Mouse (Mus musculus) left cerebral cortex, postnatal 36 days (tissue): ENCODE data around the gene Eme2. TPM values are rescaled to one million over a fixed set of nuclear protein-coding genes. Genes with fewer than 3 reads are reported as not detected.
"Not testable (repeated sequence)": the region's sequence is repeated elsewhere in the genome, so short reads cannot be mapped to it uniquely, and the experiment has no call there.

Experiments
- DNase-seq, 2 experiments: peaks; one replicate each; pipeline ENCODE4 v3.0.0; 2021 to 2022; ENCODE audit warnings: low spot score in 2 of 2, mixed read lengths in 1 of 2
- intact Hi-C: fragments of 180-260 bp; cut with DNase I; formaldehyde crosslinking; loops from one replicate; pipeline ENCODE4 v1.15.1; 2025
- total RNA-seq, 2 experiments: library from RNA; stranded (reverse); gene quantifications; 2 replicates each; pipeline ENCODE4 v1.2.3; 2021

The Eme2 gene
- total RNA-seq, result 10 to 100 TPM; 47.4 to 60.0 TPM

GRCm38 (mm10) chr17:24894995-24895547 is at the start of gene Eme2, which contains the start of gene Mrps34:
Eme2 (minus strand) TSS chr17:24895087.
Mrps34 (plus strand) TSS chr17:24895116.
- intact Hi-C loops, result no loop called here
- DNase-seq, result peak; percentile 89

GRCm38 (mm10) chr17:24943589-24943988 is 48.7 kb upstream of the Eme2 start:
- intact Hi-C loops, DNase-seq: not testable (repeated sequence)

- DNase-seq, result peak; percentile 61 to 68
- intact Hi-C loops, result no loop called here
These were observed 48.1 kb upstream of the Eme2 start for GRCm38 (mm10) chr17:24943036-24943435.

GRCm38 (mm10) chr17:24942453-24942852 is 47.6 kb upstream of the Eme2 start:
- intact Hi-C loops, result not testable (repeated sequence)
- peak in 1 of 2 experiments; percentile 22 for DNase-seq

- intact Hi-C loops, result loop anchor here (2.0 to 5.0 kb wide), 2 partner anchors 24 to 80 kb away; partner anchors contain the start of genes Cramp1l, Ift140 and Jpt2
- no peak for DNase-seq
These were observed 42.4 kb upstream of the Eme2 start for GRCm38 (mm10) chr17:24937266-24937665.

GRCm38 (mm10) chr17:24936259-24937237 is 41.7 kb upstream of the Eme2 start, which contains the start of gene Mapk8ip3:
Mapk8ip3 (minus strand) TSS chr17:24936977.
- DNase-seq, result peak; percentile 96 to 97
- intact Hi-C loops, result loop anchor here (2.0 to 5.0 kb wide), 2 partner anchors 24 to 81 kb away; partner anchors contain the start of genes Cramp1l, Ift140 and Jpt2

GRCm38 (mm10) chr17:24935666-24936065 is 40.8 kb upstream of the Eme2 start:
- intact Hi-C loops, result loop anchor here (2.0 to 5.0 kb wide), 2 partner anchors 25 to 82 kb away; partner anchors contain the start of genes Cramp1l, Ift140 and Jpt2
- DNase-seq, result no peak

- intact Hi-C loops, result loop anchor here (5.0 kb wide), 1 partner anchor 82 kb away; the partner anchor contains the start of genes Cramp1l and Ift140
- no peak for DNase-seq
These were observed 40.0 kb upstream of the Eme2 start for GRCm38 (mm10) chr17:24934926-24935325.

- intact Hi-C loops, result no loop called here
- no peak for DNase-seq
These were observed 38.3 kb upstream of the Eme2 start for GRCm38 (mm10) chr17:24933163-24933562.

GRCm38 (mm10) chr17:24932431-24932830 is 37.5 kb upstream of the Eme2 start:
- intact Hi-C loops, result no loop called here
- no peak for DNase-seq

GRCm38 (mm10) chr17:24929506-24929905 is 34.6 kb upstream of the Eme2 start:
- intact Hi-C loops, result no loop called here
- DNase-seq, result no peak

- DNase-seq, result no peak
- intact Hi-C loops, result no loop called here
These were observed 28.4 kb upstream of the Eme2 start for GRCm38 (mm10) chr17:24923246-24923645.

- intact Hi-C loops, result no loop called here
- DNase-seq, result no peak
These were observed 19.1 kb upstream of the Eme2 start for GRCm38 (mm10) chr17:24913984-24914383.

GRCm38 (mm10) chr17:24907591-24907990 is 12.7 kb upstream of the Eme2 start:
- no peak for DNase-seq
- intact Hi-C loops, result no loop called here

- DNase-seq, result peak in 1 of 2 experiments; percentile 22
- intact Hi-C loops, result no loop called here
These were observed 8.9 kb upstream of the Eme2 start for GRCm38 (mm10) chr17:24903767-24904166.

GRCm38 (mm10) chr17:24902671-24903474 is 8.0 kb upstream of the Eme2 start:
- intact Hi-C loops, result no loop called here
- peak in 1 of 2 experiments; percentile 15 for DNase-seq

- intact Hi-C loops, result no loop called here
- no peak for DNase-seq
These were observed 7.2 kb upstream of the Eme2 start for GRCm38 (mm10) chr17:24902124-24902523.

GRCm38 (mm10) chr17:24900014-24900413 is 5.1 kb upstream of the Eme2 start:
- DNase-seq, result no peak
- intact Hi-C loops, result no loop called here

GRCm38 (mm10) chr17:24899153-24899552 is 4.3 kb upstream of the Eme2 start:
- intact Hi-C loops, result no loop called here
- no peak for DNase-seq
